Mouse (Mus musculus) heart, embryonic 11.5 days (tissue): ENCODE measurements at regions not wholly inside any gene's neighbourhood (a gene's known extent, or its start where the extent isn't known, plus 50 kb on each side); places are given as distances from the start of the nearest gene placed in this dataset.

Source experiments
- ATAC-seq: fragments of 200-750 bp; cut with Nextera tagmentation; replicated peaks from 2 replicates; pipeline ENCODE4 v1.8.0; 2017; ENCODE audit warnings: moderate library complexity; ENCODE audit not compliant: insufficient number of reproducible peaks, low FRiP score, low TSS enrichment
- H3K27ac ChIP-seq: fragments of 300-500 bp; sonication (generic); 2 replicates; pipeline ENCODE4 v1.5.1; 2014; ENCODE audit warnings: mild to moderate bottlenecking, low read depth, low read length
- H3K27me3 ChIP-seq: fragments of 300-500 bp; sonication (generic); 2 replicates; pipeline ENCODE4 v1.6.1; 2014; ENCODE audit warnings: mild to moderate bottlenecking, low read length, mixed read lengths; ENCODE audit not compliant: control insufficient read depth, insufficient read depth
- H3K36me3 ChIP-seq: fragments of 300-500 bp; sonication (generic); 2 replicates; pipeline ENCODE4 v1.6.1; 2014; ENCODE audit warnings: mild to moderate bottlenecking, low read length, moderate library complexity, mixed read lengths; ENCODE audit not compliant: control insufficient read depth, insufficient read depth
- H3K4me1 ChIP-seq: fragments of 300-500 bp; sonication (generic); 2 replicates; pipeline ENCODE4 v1.6.1; 2014; ENCODE audit warnings: low read length; ENCODE audit not compliant: control insufficient read depth, insufficient read depth
- H3K4me2 ChIP-seq: fragments of 300-500 bp; sonication (generic); 2 replicates; pipeline ENCODE4 v1.6.1; 2014; ENCODE audit warnings: mild to moderate bottlenecking, moderate library complexity
- H3K4me3 ChIP-seq: fragments of 300-500 bp; sonication (generic); 2 replicates; pipeline ENCODE4 v1.5.1; 2014; ENCODE audit warnings: low read depth, low read length
- H3K9ac ChIP-seq: fragments of 300-500 bp; sonication (generic); 2 replicates; pipeline ENCODE4 v1.6.1; 2014; ENCODE audit warnings: mild to moderate bottlenecking, low read depth, low read length, moderate library complexity
- H3K9me3 ChIP-seq: fragments of 300-500 bp; sonication (generic); replicated peaks from 2 replicates; pipeline ENCODE4 v1.6.1; 2016; ENCODE audit warnings: low read length; ENCODE audit not compliant: control insufficient read depth
- WGBS: fragments of 180-500 bp; shearing (Covaris S2); extraction: QIAGEN DNeasy Blood & Tissue Kit; methylation state at CpG from one replicate; pipeline ENCODE4 v1.1.7; 2014; ENCODE audit not compliant: insufficient replicate concordance; 5-methylcytosine and 5-hydroxymethylcytosine counted together

DNA sequence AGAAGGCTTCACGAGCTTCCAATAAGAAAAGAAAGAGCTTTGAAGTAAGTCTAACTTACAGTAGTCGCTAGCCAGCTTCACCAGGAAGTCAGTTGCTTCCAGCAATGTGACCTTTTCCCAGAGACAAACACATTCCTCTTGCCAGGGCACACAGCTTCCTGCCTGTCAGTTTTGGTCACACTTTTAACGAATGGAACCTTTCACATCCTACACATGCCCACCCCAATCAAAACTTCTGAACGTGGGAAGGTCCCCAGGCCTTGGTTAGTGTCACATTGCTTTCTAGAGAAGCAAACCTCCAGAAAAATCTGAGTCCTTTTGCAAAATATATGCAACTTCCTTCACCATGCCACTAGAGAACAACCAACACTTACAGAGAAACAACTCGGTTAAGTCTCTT, 165.5 kb upstream of the Krr1 start:
- WGBS = 29% methylated on average over 5 of the region's 5 CpGs
- no peak for ATAC-seq
- Histone ChIP-seq H3K9me3 (no peaks in the 10 kb centered on the region), H3K27me3 (no peaks in the 10 kb centered on the region), H3K4me2 (no peak overlapping the region), H3K4me1 (0 out of 2 replicates have a peak, but pooled peaks cover 4% of the 10 kb centered on the region), H3K4me3 (no peak overlapping the region), H3K9ac (no peak overlapping the region), H3K27ac (peak overlapping the region; percentile 35; the same call in 1 of the 2 replicates), H3K36me3 (no peaks in the 10 kb centered on the region)

DNA sequence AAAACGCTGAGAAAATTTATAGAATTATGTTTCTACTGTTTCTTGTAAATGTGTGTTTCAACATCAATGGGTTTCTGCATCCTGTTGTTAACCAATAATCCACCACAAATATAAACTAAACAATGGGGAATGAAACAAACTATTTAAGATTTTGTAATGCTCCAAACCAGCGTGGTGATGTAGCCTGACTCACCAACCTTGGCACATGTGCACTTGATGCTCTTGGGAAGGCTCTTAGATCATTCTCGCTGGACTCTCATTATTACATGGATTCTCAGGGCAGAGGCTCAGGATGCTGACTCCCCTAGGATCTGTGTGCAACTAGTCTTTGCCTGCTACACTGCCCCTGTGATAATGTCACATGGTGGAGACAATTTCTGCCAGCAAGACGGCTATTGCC, 158.7 kb upstream of the Krr1 start:
- 84% methylated on average over 4 of the region's 4 CpGs for WGBS
- Histone ChIP-seq H3K9ac (no peak overlapping the region), H3K27me3 (no peaks in the 10 kb centered on the region), H3K27ac (no peak overlapping the region), H3K9me3 (no peaks in the 10 kb centered on the region), H3K4me1 (no peaks in the 10 kb centered on the region), H3K4me3 (no peak overlapping the region), H3K4me2 (no peak overlapping the region), H3K36me3 (no peaks in the 10 kb centered on the region)
- no peak for ATAC-seq

DNA sequence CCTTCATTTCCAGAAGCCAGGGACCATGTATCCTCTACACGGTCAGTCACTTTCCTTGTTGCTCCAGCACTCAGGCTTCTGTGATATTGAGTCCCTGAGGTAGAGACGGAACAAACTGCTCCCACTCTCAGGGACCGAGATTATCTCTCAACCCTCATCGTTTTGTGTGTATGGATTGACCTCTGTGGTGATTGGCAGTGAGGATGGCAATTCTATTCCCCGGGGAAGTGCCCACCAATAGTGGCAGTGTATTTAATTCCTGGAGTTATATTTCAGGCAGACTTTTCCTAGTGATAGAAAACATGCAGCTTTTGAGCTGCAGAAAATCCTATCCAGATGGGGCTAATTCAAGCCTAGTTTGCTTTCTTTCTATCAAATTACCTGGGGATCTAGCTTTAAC, 157.8 kb upstream of the Krr1 start:
- H3K4me1 ChIP-seq = no peaks in the 10 kb centered on the region
- 64% methylated on average over 5 of the region's 5 CpGs for WGBS

DNA sequence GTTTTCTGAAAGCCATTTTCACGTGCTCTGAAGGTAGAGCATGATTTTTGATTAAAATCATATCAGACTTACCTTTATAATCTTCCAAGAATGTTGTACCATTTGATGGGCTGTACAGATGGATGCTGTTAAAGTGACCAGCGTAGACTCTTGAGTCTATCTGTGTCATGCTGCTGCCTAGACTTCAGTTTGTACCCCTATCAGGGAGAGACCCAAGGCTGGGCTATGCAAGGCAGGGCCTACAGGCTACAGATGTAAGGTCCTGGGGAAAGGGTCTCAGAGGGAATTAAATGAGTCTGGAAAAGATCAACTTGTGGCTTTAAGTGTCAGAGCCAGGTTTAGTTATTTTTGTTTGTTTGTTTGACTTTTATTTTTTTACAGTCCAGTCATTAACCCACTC, 157.3 kb upstream of the Krr1 start:
- no peaks in the 10 kb centered on the region for H3K27me3 ChIP-seq
- ATAC-seq = no peak
- WGBS = 81% methylated on average over 2 of the region's 2 CpGs
- H3K36me3 ChIP-seq = no peaks in the 10 kb centered on the region
- H3K9me3 ChIP-seq = no peaks in the 10 kb centered on the region
- H3K27ac ChIP-seq = no peak overlapping the region
- no peak overlapping the region for H3K9ac ChIP-seq
- H3K4me1 ChIP-seq = no peaks in the 10 kb centered on the region
- H3K4me2 ChIP-seq = no peak overlapping the region
- no peak overlapping the region for H3K4me3 ChIP-seq

More for the DNA sequence above, 157.8 kb upstream of the Krr1 start:
- no peak for ATAC-seq
- Histone ChIP-seq H3K4me3 (no peak overlapping the region), H3K9ac (no peak overlapping the region), H3K4me2 (no peak overlapping the region), H3K27ac (no peak overlapping the region), H3K36me3 (no peaks in the 10 kb centered on the region), H3K27me3 (no peaks in the 10 kb centered on the region), H3K9me3 (no peaks in the 10 kb centered on the region)

DNA sequence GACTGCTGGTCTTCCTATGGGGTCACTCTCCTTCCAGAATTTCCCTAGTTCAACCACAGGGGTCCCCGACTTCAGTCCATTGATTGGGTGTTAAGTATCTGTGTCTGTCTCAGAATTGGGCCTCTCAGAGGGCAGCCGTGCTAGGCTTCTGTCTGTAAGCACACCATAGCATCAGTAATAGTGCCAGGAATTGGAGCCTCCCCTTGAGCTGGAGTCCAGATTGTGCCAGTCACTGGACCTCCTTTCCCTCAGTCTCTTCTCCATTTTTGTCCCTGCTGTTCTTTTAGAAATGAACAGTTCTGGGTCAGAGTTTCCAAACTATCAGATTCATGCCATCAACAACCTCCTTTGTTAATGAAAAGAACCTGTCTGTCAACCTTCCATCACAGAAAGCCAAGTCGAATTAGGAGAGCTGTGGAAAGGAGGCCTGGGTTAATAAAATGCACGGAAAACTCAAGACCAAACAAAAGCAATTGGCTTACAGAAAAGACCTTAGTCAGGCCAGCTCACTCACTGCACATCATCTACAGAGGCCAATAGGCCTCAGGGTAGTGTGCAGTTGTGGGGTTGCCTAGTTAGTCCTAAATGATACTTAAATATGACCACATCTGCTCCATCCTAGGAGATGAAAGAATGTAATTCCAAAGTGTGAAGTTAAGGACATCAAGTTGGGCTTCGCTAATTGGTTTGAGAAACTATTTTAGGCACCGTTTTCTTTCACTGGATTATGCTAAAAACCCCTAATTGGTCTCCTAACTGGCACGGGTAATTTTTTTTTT, 156.5 kb upstream of the Krr1 start:
- WGBS = 79% methylated on average over 7 of the region's 7 CpGs
- no peak overlapping the region for H3K4me2 ChIP-seq
- H3K4me1 ChIP-seq = no peaks in the 10 kb centered on the region
- no peak overlapping the region for H3K4me3 ChIP-seq
- no peak for ATAC-seq
- no peak overlapping the region for H3K9ac ChIP-seq
- H3K9me3 ChIP-seq = no peaks in the 10 kb centered on the region
- H3K27me3 ChIP-seq = no peaks in the 10 kb centered on the region
- H3K27ac ChIP-seq = no peak overlapping the region
- no peaks in the 10 kb centered on the region for H3K36me3 ChIP-seq

DNA sequence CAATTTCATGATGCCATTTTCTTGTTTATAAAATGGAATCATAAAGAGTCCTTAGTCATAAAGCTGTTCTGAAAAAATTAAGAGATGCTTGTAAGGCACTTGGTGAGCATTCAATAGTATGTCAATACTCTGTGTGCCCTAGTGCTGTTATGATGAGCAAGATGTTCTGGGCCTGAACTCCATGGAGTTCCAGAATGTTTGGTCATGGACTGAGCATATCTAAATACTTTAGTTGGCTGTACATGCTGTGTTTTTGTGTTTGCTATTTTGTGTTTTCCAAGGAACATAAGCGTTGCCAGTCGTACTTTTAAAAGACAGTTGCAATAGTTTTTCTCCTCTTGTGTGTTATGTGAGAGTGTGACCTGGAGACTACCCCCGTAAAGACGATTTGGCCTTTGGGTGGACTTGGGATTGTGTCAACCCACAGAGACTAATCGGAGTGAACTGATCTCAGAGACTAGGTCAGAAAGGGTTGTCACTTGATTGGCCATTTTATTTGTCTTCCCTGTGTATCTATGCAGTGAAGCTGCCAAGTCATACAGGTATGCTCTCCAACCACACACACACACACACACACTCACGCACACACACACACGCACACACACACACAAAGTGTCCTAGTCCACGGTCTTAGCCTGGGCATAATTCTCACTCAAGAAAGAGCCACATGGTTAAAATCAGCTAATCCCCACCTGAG, 152.6 kb upstream of the Krr1 start:
- no peaks in the 10 kb centered on the region for H3K27me3 ChIP-seq
- H3K9me3 ChIP-seq = no peaks in the 10 kb centered on the region
- H3K4me3 ChIP-seq = no peak overlapping the region
- no peak overlapping the region for H3K9ac ChIP-seq
- 91% methylated on average over 8 of the region's 8 CpGs for WGBS
- no peak overlapping the region for H3K27ac ChIP-seq
- no peaks in the 10 kb centered on the region for H3K4me1 ChIP-seq
- no peak overlapping the region for H3K4me2 ChIP-seq
- no peak for ATAC-seq
- no peaks in the 10 kb centered on the region for H3K36me3 ChIP-seq

DNA sequence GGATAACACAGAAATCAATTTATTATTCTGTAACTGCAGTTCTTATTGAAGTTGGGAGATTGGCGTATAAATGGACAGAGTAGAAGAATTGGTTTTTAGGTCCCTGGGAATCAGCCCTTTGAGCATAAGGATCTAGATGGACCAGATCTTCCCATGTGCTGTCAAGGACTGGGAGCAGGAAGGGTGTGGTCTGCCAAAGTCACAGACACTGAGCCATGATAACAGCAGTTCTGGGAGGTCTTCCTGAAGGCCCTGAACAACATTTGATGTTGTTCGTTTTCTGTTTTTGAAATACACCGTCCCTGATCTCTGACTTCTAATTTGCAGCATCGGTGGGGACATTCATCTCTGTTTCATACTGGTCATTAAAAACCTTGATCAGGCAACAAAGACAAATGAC, 147.6 kb upstream of the Krr1 start:
- Histone ChIP-seq H3K4me3 (no peak overlapping the region), H3K27ac (no peak overlapping the region), H3K36me3 (no peaks in the 10 kb centered on the region), H3K9ac (no peak overlapping the region), H3K4me2 (no peak overlapping the region), H3K4me1 (peaks cover 6% of the 10 kb centered on the region; the same call in 1 of the 2 replicates), H3K9me3 (no peaks in the 10 kb centered on the region), H3K27me3 (no peaks in the 10 kb centered on the region)
- WGBS = 75% methylated on average over 4 of the region's 4 CpGs
- ATAC-seq = peak; percentile 73; the same call in 1 of the 2 replicates

DNA sequence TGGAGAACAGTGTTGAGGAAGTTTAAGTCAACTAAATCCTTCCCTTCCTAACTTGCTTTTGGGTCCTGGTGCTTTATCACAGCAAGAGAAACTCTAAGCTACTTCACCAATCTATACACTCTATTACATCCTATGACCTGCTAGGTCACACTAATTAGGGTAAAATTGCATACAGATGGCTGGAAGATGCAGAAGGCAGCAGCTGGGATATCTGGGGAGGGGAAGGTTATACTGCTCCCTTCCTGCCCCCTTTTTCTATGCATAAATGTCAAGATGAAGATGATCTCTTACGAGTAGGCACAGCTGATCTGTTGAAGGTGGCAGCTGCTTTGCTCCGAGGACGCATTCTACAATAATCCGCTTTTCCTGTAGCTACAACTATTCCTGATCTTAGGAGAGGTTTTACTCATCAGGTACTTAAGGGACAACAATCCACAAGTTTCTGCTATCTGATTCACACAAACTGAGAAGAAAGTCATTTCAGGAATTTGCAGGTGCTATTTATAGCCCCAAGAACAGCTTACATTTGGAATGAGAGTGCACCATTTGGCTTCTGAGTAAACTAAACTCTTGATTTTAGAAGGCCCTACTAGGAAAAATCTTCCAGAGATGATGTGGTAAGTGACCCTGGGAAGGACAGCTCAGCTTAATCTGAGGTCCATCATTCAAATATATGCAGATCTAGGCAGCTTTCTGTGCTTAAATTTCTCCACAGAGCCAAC, 146.3 kb upstream of the Krr1 start:
- Histone ChIP-seq H3K27ac (peak overlapping the region; percentile 54; the same call in 1 of the 2 replicates), H3K9ac (no peak overlapping the region), H3K27me3 (no peaks in the 10 kb centered on the region), H3K36me3 (no peaks in the 10 kb centered on the region), H3K4me3 (no peak overlapping the region), H3K4me2 (peak overlapping the region; percentile 7; the same call in 1 of the 2 replicates), H3K9me3 (no peaks in the 10 kb centered on the region), H3K4me1 (peaks cover 6% of the 10 kb centered on the region; the same call in 1 of the 2 replicates)
- 46% methylated on average over 4 of the region's 4 CpGs for WGBS
- no peak for ATAC-seq
